Mouse (Mus musculus) liver, postnatal 0 days (tissue): Measurements from ENCODE around the gene N4bp2l2. TPM values are rescaled to one million over a fixed set of nuclear protein-coding genes. Genes with fewer than 3 reads are reported as not detected.

Experiments used
- ATAC-seq: fragments of 200-750 bp; cut with Nextera tagmentation; 2 replicates; pipeline ENCODE4 v1.8.0; 2017; ENCODE audit warnings: mild to moderate bottlenecking, moderate library complexity
- DNase-seq: peaks from one replicate; pipeline ENCODE4 v3.0.0-alpha.2; 2016
- H3K27ac ChIP-seq: fragments of 300-500 bp; sonication (generic); 2 replicates; pipeline ENCODE4 v1.5.1; 2014; ENCODE audit warnings: antibody characterized with exemption, moderate library complexity, mild to moderate bottlenecking, low read depth
- H3K27me3 ChIP-seq: fragments of 300-500 bp; sonication (generic); 2 replicates; pipeline ENCODE4 v1.6.1; 2014; ENCODE audit warnings: low read length, control low read depth, mixed read lengths; ENCODE audit not compliant: insufficient read depth
- H3K36me3 ChIP-seq: fragments of 300-500 bp; sonication (generic); replicated peaks from 2 replicates; pipeline ENCODE4 v1.6.1; 2014; ENCODE audit warnings: mild to moderate bottlenecking, control low read depth, low read length, moderate library complexity, mixed read lengths; ENCODE audit not compliant: insufficient read depth
- H3K4me1 ChIP-seq: fragments of 300-500 bp; sonication (generic); 2 replicates; pipeline ENCODE4 v1.6.1; 2014; ENCODE audit warnings: antibody characterized with exemption, mild to moderate bottlenecking, control low read depth; ENCODE audit not compliant: insufficient read depth
- H3K4me2 ChIP-seq: fragments of 300-500 bp; sonication (generic); 2 replicates; pipeline ENCODE4 v1.6.1; 2014; ENCODE audit warnings: low read depth, mild to moderate bottlenecking, low read length, moderate library complexity, mixed read lengths
- H3K4me3 ChIP-seq: fragments of 300-500 bp; sonication (generic); 2 replicates; pipeline ENCODE4 v1.5.1; 2014; ENCODE audit warnings: low read depth, low read length
- H3K9ac ChIP-seq: fragments of 300-500 bp; sonication (generic); replicated peaks from 2 replicates; pipeline ENCODE4 v1.6.1; 2014; ENCODE audit warnings: mild to moderate bottlenecking, moderate library complexity
- H3K9me3 ChIP-seq: fragments of 300-500 bp; sonication (generic); 2 replicates; pipeline ENCODE4 v1.6.1; 2016; ENCODE audit warnings: mild to moderate bottlenecking, control low read depth, low read length, mixed read lengths
- CTCF ChIP-seq: sonication (generic); IDR thresholded peaks from 2 replicates; pipeline ENCODE4 v1.5.1; 2016; ENCODE audit warnings: antibody characterized with exemption, low read depth
- EP300 ChIP-seq: IDR thresholded peaks from 2 replicates; pipeline ENCODE4 v1.6.1; 2016; ENCODE audit warnings: antibody characterized with exemption, low read depth, mild to moderate bottlenecking
- WGBS: fragments of 180-500 bp; shearing (Covaris S2); extraction: QIAGEN DNeasy Blood & Tissue Kit; methylation state at CpG from one replicate; pipeline ENCODE4 v1.1.7; 2014; ENCODE audit not compliant: insufficient replicate concordance; 5-methylcytosine and 5-hydroxymethylcytosine counted together
- polyA plus RNA-seq: library from polyadenylated mRNA; unstranded; fragments of >200 nt; fragmentation: Nextera tagmentation; extraction: Ambion mirVana; gene quantifications from 2 replicates; pipeline ENCODE4 v1.2.1, GENCODE M21; 2015

N4bp2l2 gene
- polyA plus RNA-seq, 1 experiment from 2014 or later = 21.4 TPM

- H3K4me1 ChIP-seq = peaks cover 5% of the 10 kb centered on the region; the same call in 1 of the 2 replicates
- no peaks in the 10 kb centered on the region for H3K9me3 ChIP-seq
- no peak overlapping the region for H3K9ac ChIP-seq
- ATAC-seq (no peak), DNase-seq (no peak)
- no peak overlapping the region for H3K27ac ChIP-seq
- H3K27me3 ChIP-seq = no peaks in the 10 kb centered on the region
- H3K4me2 ChIP-seq = no peak overlapping the region
- TF ChIP-seq EP300 = no peak
- TF ChIP-seq CTCF = no peak
- H3K4me3 ChIP-seq = no peak overlapping the region
- peaks cover 42% of the 10 kb centered on the region for H3K36me3 ChIP-seq
Measured at GRCm38 (mm10) chr5:150561376-150561775, 104.6 kb downstream of the N4bp2l2 start.

- no peak for DNase-seq
- no peak overlapping the region for H3K27ac ChIP-seq
- peaks cover 41% of the 10 kb centered on the region for H3K36me3 ChIP-seq
- no peak for ATAC-seq
- TF ChIP-seq CTCF (no peak), EP300 (no peak)
- H3K9me3 ChIP-seq = no peaks in the 10 kb centered on the region
- H3K27me3 ChIP-seq = no peaks in the 10 kb centered on the region
- H3K4me3 ChIP-seq = no peak overlapping the region
- WGBS = 95% methylated on average over 5 of the region's 5 CpGs
- H3K4me2 ChIP-seq = no peak overlapping the region
- H3K9ac ChIP-seq = no peak overlapping the region
- peaks cover 2% of the 10 kb centered on the region; the same call in 1 of the 2 replicates for H3K4me1 ChIP-seq
Measured at GRCm38 (mm10) chr5:150560851-150561250, 105.1 kb downstream of the N4bp2l2 start.

GRCm38 (mm10) chr5:150559519-150560103 lies 106.4 kb downstream of the N4bp2l2 start:
- H3K4me2 ChIP-seq = no peak overlapping the region
- H3K36me3 ChIP-seq = peaks cover 38% of the 10 kb centered on the region
- 90% methylated on average over 6 of the region's 6 CpGs for WGBS
- no peaks in the 10 kb centered on the region for H3K9me3 ChIP-seq
- TF ChIP-seq EP300 (no peak), CTCF (no peak)
- no peak overlapping the region for H3K4me3 ChIP-seq
- H3K9ac ChIP-seq = no peak overlapping the region
- no peaks in the 10 kb centered on the region for H3K27me3 ChIP-seq
- ATAC-seq (no peak), DNase-seq (no peak)
- H3K27ac ChIP-seq = no peak overlapping the region
- H3K4me1 ChIP-seq = no peaks in the 10 kb centered on the region

Other genes with a start within 250 kb of the N4bp2l2 start
- gene Zar1l, start 148.0 kb downstream of the N4bp2l2 start, polyA plus RNA-seq = not detected in 2 replicates
- gene Brca2, start 143.6 kb downstream of the N4bp2l2 start, polyA plus RNA-seq = 11.8 and 12.6 TPM in 2 replicates
- 34.0 and 39.8 TPM in 2 replicates for gene N4bp2l1, start 69.0 kb downstream of the N4bp2l2 start, polyA plus RNA-seq
- gene Pds5b, start 7.6 kb upstream of the N4bp2l2 start, polyA plus RNA-seq = 4.4 and 5.2 TPM in 2 replicates